Mouse (Mus musculus): ENCODE results near the gene Epsti1. TPM values are rescaled to one million over a fixed set of nuclear protein-coding genes. Genes with fewer than 3 reads are reported as not detected.

Epsti1 gene
- total RNA-seq, 1 experiment from 2014 or later: 147 TPM

DNA sequence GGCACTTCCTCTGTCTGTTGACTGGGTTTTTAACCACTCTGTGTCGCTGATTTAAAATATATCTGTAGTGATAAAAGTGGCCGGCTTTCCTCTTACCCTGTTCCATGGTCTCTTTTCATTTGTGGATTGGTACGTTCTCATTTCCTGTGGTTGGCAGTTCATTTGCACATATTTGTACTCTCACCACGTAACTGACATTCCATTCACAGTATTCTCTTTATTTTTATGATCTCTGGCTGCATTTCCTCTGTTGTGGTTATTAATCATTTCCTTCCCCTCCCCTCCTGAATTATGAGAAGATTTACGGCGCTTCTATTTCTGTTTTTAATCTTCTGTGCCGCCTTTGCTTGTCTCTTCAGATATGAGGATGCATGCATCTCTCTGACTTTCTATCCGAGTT lies 71.7 kb downstream of the Epsti1 start:
- ATAC-seq (ENCODE audit: extremely low read depth, insufficient number of reproducible peaks, low FRiP score, poor library complexity, severe bottlenecking): no peak

DNA sequence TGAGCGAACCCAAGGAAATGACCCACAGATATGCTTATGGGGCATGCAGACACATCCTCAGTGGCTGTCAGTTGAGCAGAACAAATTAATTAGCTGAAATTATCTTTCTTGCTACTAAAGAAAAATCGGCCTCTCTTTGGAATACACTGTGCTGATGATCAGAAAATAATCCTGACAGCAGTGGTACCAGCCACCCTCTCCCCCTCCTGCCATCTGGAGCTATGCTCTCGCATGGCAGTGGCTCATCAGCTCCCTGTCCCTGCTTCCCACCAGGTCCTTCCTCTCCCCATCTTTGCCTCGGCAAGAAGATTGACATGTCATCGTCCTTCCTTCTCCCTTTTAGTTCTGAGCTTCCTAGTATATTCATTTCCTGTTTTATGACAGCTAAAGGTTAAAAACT lies 77.5 kb downstream of the Epsti1 start:
- no peak for ATAC-seq (ENCODE audit: extremely low read depth, insufficient number of reproducible peaks, low FRiP score, poor library complexity, severe bottlenecking)

DNA sequence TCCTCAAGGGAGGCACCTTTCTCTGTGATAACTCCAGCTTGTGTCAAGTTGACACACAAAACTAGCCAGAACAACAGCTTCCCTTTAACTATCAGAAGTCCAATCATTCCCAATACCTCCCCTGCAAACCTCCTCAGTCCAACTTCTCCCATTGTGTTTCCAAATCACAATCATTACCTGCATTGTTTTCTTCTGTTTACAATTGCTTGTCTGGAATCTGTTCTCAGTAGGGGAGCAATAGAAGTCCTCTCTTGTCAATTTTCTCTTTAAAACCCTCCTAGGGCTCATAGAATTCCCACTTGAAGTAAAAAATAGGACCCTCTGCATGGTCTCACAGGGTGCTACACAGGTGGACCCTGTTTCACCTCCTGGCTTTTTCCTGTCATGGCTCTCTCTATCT lies 93.7 kb downstream of the Epsti1 start:
- ATAC-seq (ENCODE audit: extremely low read depth, insufficient number of reproducible peaks, low FRiP score, poor library complexity, severe bottlenecking): no peak

DNA sequence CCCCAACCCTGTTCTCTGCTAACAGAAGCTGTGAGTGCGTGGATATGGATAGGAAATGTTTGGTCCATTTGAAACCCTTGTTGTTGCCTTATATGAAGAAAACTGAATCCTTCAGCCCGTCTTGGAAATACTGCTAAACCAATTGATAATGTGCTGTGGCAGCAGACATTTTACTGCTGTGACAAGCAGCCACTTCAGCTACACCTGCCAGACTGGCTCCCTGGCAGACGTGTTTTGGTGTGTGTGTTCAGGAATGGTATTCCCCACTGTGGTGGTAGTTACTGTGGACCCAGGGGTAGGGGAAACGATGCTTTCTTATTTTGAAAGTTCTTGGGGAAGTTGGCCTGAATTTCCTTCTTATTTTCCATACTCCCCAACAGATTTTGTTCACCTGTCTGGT lies 100.4 kb downstream of the Epsti1 start:
- no peak for ATAC-seq (ENCODE audit: extremely low read depth, insufficient number of reproducible peaks, low FRiP score, poor library complexity, severe bottlenecking)

DNA sequence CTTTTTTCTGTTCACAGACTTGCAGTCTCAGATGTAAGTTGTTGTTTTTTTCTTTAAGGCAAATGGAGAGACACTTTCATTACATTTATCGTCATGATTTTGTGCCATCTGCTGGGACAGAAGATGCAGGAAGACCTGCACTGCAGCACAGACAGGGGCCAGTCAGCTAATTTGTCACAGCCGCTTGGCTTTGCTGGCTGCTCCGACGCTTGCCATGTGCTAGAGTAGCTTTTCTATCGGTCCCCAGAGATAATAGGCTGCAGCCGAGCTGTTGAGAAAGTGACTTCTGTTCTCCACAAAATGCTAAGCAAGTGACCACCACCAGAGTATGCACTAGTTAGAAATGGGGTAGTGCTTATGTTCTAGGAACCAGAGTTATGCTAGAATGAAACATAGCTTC lies 104.0 kb downstream of the Epsti1 start:
- ATAC-seq (ENCODE audit: extremely low read depth, insufficient number of reproducible peaks, low FRiP score, poor library complexity, severe bottlenecking): no peak

DNA sequence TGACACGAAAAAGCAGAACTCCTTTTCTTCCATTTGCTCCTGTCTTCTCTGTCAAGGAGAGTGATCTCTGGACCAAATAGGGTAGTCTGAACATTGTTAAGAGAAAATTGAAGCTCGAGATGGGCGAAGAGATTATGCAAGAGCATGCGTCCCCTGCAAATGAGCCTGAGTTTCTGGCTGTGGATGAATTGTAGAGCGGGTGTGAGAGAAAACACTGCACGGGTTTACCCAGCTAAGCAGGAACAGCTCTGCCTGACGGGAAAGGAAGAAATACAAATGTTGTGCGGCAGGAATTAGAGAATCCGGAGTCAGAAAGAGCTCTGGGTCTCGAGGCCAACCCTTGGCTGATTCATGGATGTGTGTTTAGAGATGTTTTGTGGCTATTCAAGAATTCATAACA lies 107.8 kb downstream of the Epsti1 start:
- no peak for ATAC-seq (ENCODE audit: extremely low read depth, insufficient number of reproducible peaks, low FRiP score, poor library complexity, severe bottlenecking)

DNA sequence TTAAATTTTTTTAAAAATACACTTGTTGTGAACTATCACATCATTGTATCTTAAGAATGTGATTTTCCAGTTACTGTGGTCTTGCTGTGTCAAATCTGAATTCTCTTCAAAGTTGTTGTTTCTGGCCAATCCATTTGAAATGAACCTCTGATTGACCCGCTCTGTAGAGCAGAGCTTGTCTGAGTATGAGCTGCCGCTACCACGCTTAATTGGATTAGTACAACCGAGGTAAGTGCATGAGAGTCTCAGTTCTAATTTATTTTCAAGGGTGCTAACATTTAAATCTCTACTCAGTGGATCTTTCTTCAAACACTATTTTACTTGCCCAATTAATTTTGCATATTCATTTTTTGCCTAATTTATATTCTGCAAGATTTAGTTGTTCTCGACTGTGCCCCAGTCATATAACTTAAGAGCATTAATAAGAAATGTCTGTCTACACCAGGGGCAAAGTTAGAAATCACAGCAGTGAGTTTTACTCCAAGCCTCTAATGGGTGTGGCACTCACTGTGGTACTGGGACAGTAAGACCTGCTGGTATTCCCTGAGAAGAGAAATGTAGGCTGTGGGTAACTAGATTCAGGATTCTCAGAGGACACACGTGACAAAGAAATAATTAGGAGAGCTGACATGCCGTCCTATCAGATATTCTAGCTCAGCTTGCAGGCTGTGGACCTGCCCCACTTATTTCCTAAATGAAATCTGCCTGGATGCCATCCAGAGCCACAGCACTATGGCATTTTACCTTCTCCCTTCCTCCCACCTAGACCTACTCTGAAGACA lies 111.7 kb downstream of the Epsti1 start:
- ATAC-seq (ENCODE audit: extremely low read depth, insufficient number of reproducible peaks, low FRiP score, poor library complexity, severe bottlenecking): no peak

DNA sequence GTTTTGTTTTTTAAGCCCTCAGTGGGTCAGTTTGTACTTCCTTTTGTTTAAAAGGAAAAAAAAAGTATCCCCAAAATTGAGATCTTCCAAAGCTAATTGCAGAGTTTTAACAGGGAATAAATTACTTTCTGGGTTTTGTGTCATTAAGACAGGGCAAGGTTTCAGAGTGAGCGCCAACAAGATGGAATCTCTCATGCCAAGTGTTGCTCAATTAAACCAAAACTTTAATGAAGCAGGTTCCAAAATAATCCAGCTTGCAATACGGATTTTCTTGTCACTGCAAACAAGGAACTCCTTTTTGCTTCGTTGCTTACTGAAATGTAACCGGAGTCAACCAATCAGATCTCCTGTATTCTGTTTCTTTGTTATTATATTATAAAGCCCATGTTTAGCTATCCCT lies 112.4 kb downstream of the Epsti1 start:
- ATAC-seq (ENCODE audit: extremely low read depth, insufficient number of reproducible peaks, low FRiP score, poor library complexity, severe bottlenecking): no peak

DNA sequence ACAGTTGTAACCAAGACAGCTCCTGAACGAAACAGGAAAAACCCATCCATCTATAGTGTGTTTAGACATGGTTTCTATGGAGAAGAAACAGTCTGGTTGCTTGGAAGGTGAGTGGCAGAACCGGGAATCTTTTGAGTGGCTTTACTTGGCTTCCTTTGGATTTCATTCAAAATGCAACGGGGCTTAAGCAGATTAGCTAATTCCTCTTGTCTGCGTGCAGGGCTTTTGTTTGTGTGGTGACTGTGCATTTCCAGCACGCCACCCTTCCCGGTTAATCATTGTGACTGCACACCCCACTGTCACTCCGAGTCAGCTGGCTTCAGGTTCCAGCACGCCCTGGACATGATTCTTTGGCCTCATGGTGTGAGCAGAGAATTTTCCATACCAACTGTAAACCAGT lies 115.9 kb downstream of the Epsti1 start:
- ATAC-seq (ENCODE audit: extremely low read depth, insufficient number of reproducible peaks, low FRiP score, poor library complexity, severe bottlenecking): no peak

DNA sequence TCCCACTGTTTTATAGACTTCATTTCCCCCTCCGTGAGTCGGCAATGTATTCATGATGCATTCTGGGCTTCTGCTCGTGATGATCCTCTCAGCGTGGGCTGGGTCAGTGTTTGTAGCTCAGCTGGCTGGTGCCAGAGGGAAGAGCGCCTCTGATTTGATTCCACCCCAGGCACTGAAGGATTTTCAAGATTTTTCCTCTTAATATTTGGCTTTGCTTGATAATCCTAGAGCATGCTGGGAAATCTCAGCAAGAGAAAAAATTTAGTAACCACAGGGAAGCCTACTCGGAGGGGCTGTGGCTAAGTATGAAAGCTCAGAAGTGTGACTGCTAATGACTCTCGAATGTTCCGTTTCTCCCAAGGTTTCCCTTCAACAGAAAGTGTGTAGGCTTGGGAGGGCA lies 134.8 kb downstream of the Epsti1 start:
- ATAC-seq (ENCODE audit: extremely low read depth, insufficient number of reproducible peaks, low FRiP score, poor library complexity, severe bottlenecking): no peak

DNA sequence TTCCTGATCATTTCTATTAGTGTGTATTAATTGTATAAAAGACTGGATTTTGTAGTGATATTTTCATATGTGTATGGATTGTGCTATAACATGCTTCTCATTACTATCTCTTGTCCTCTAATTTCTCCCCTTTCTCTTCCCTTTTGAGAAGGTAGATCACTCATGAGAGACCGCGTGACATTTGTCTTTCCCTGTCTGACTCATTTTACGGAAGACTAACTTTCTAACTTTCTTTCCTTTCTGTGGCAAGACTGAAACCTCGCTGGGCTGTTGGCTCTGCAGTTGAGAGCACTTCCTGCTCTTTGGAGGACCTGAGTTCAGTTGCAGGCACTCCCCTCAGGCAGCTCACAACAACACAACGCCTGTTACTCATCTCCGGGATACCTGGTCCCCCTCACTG lies 136.6 kb downstream of the Epsti1 start:
- ATAC-seq (ENCODE audit: extremely low read depth, insufficient number of reproducible peaks, low FRiP score, poor library complexity, severe bottlenecking): no peak

DNA sequence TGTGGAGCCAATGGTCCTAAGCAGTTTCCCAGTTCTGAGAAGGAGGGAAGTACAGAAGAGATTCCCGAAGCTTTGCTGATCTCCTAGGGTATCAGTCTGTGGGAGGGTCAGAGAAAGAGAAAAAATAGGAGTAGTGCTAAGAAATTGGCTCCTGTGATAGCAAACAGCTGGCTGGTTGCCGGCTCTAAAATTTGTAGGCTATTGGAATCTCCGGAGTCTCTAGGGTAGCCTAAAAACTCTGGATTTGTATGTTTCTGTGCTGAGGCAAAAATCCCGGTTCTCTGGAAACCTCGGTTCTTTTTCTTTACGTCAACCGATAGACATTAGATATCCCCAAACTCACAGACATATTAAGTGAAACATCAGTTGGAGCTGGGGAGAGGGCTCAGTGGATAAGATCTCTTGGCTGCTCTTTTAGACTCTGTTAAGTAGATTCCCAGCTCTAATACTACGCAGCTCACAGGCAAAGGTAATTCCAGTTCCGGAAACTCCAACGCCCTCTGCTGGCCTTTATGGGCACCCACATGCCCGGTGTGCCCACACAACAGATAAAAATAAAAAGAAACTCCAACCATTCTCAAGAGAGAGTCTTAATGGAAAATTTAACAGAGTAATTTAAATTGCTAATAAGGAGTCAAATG lies 138.0 kb downstream of the Epsti1 start:
- no peak for ATAC-seq (ENCODE audit: extremely low read depth, insufficient number of reproducible peaks, low FRiP score, poor library complexity, severe bottlenecking)

DNA sequence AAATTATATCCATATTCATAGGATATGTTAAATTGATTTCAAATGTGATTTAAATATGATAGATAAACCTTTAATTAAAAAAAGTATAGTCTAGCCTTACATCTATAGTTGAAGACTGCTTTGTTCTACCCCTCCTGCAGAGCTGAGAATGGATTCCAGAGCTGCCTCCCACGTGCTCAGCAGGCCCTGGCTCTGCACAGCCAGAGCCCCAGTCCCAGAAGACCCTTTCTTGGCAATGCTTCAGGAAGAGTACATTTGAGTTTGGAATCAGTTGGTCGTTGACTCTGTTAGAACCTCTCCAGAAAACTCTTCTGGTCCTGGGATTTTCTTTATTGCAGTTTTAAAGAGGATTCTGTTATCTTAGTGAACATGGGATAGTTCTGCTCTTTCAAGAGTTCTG lies 139.0 kb downstream of the Epsti1 start:
- ATAC-seq (ENCODE audit: extremely low read depth, insufficient number of reproducible peaks, low FRiP score, poor library complexity, severe bottlenecking): no peak

DNA sequence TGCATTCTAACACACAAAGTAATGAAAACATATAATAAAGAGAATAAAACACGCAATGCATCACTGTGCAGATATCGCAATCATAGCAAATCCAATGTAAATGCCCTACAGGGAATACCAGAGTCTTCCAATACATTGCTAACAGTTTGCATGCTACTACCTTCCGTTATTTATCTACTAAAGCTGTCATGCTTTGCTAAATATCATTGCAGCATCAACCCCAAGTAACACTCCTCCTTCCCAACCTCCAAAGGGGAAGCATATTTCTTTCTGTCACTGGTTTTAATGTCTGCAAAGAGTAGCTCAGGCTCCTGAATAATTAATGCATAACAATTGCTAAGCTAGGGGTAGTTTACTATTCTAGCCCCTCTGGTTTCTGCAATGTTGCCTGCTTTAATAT lies 144.2 kb downstream of the Epsti1 start:
- no peak for ATAC-seq (ENCODE audit: extremely low read depth, insufficient number of reproducible peaks, low FRiP score, poor library complexity, severe bottlenecking)

DNA sequence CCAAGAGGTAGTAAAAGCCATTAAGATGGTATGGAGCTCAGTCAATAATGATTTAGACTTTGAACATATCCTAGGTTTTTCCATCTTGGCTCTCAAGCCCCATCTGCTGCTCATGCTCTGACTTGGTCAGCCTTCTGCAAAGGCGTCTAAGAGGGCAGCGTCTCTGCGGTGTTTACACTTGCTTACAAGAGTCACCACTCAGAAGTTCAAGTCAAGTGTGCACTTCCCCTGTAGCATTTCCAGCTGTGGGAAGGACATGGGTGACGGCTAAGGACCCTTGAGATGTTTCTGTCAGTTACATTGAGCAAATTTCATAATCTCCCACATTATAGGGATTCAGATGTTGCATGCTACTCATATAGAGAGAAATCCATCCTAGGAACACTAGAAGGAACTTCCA lies 144.6 kb downstream of the Epsti1 start:
- ATAC-seq (ENCODE audit: extremely low read depth, insufficient number of reproducible peaks, low FRiP score, poor library complexity, severe bottlenecking): no peak

Other genes starting within 250 kb of the Epsti1 start
- 10.1 and 21.5 TPM in 2 replicates for gene Dnajc15, start 29.1 kb upstream of the Epsti1 start, total RNA-seq (2017)
- gene Fam216b, start 184.8 kb downstream of the Epsti1 start, total RNA-seq (2017): not detected in 2 replicates